Mouse (Mus musculus) urinary bladder, postnatal 0 days (tissue): ENCODE data around the gene Astl. TPM values are rescaled to one million over a fixed set of nuclear protein-coding genes. Genes with fewer than 3 reads are reported as not detected.

Source experiments
- polyA plus RNA-seq: library from polyadenylated mRNA; unstranded; fragments of >200 nt; fragmentation: Nextera tagmentation; extraction: Ambion mirVana; gene quantifications from 2 replicates; pipeline ENCODE4 v1.2.1, GENCODE M21; 2015

Gene Astl
- not detected in 2 replicates for polyA plus RNA-seq

DNA sequence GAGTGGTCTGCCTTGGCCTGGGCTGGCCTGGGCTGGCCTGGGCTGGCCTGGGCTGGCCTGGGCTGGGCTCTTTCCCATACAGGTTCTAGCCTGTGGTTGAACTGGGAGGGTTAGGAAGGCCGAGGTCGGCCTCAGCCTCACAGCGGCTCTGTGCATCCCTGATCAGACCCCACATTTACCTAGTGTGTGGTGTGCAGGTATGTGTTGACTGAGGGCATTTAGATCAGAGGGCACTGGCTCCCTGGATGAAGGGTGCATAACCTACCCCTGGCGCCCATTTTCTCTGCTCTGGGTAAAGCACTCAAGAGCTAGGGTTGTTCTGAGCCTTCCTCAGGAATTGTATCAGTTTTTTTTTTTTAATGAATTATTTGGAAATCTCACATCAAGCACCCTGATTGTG, at the start of gene Astl:
Astl (plus strand) TSS at position 224 of the 400 bp plus-strand sequence.

DNA sequence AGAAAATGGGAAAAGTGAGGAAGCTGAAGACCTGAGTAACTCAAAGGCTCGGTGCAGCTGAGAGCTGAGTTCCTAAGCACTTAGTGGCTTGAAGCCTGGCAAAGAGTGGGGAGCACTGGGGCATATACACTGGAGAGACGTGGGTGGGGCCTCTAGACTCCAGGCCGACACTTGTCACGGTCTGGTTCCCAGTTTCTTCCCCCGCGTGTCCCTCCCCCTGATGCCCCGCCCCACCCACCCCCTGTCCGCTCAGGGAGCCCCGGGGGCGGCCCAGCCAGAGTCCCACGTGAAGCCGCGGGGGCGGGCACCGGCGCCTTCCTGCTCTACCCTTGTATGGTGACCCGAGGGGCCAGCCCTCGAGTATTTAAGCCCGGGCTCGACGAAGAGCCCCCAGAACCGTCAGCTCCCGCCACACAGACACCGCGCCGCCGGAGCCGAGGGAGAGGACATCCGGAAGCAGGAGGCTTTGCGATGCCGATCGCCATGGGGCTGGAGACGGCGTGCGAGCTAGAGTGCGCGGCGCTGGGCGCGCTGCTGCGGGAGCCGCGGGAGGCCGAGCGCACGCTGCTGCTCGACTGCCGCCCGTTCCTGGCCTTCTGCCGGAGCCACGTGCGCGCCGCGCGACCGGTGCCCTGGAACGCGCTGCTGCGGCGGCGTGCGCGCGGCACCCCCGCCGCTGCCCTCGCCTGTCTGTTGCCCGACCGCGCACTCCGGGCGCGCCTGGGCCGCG, 2.5 kb upstream of the Astl start, which contains the start of gene Dusp2:
Dusp2 (plus strand) TSS at position 393 of the 730 bp plus-strand sequence.

DNA sequence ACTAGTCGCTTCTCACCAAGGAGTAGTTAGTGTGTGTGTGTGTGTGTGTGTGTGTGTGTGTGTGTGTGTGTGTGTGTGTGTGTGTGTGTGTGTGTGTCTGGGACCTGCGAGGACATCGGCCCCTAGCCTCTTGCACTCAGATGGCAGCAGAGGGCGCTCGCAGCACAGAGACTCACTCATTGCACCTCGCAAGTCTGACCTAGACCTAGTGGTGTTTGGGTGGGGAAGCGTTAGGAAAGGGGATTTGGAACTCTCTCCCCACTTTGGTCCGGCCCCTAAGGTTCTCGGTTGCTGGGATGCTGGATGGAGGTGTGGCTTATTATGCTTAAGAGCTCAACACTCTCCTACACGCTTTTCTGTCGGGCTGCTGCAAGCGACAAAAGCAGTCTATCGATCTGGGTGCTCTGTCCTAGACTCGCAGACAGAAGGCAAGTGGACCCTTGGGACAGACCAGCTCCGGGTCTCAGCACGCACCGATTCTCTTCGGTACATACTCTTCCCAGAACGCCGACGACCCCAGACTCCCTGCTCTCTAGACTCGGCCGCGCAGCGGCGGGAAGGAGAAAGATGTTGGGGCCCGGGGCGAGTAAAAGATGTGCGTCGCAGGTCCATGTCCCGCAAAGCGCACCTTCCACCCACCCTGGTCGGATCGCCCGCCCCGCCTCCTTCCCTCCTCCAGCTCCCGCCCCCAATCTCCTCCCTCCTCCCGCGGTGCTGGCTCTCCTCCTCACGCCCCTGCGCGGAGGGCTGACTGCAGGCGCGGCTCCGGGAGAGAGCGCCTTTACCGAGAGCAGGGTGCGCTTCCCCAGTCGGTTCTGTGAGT, 24.2 kb downstream of the Astl start, which contains the start of gene Adra2b:
Adra2b (plus strand) TSS at position 750 of the 823 bp plus-strand sequence.

Other genes with a start within 250 kb of the Astl start
- gene Ncaph, start 204.7 kb upstream of the Astl start, polyA plus RNA-seq = 11.2 and 18.5 TPM in 2 replicates
- gene Itpripl1, start 195.2 kb upstream of the Astl start, polyA plus RNA-seq = 28.4 TPM in 2 replicates
- gene 1810024B03Rik, start 130.4 kb upstream of the Astl start, polyA plus RNA-seq = 2.3 and 2.7 TPM in 2 replicates
- gene Snrnp200, start 130.3 kb upstream of the Astl start, polyA plus RNA-seq = 18.9 and 19.8 TPM in 2 replicates
- 36.1 and 42.2 TPM in 2 replicates for gene Ciao1, start 90.8 kb upstream of the Astl start, polyA plus RNA-seq
- 24.2 and 24.4 TPM in 2 replicates for gene Tmem127, start 90.7 kb upstream of the Astl start, polyA plus RNA-seq
- 37.0 and 38.7 TPM in 2 replicates for gene Stard7, start 68.4 kb upstream of the Astl start, polyA plus RNA-seq
- 3.1 and 3.2 TPM in 2 replicates for gene Dusp2, start 2.5 kb upstream of the Astl start, polyA plus RNA-seq
- 0.66 and 0.82 TPM in 2 replicates for gene Adra2b, start 24.6 kb downstream of the Astl start, polyA plus RNA-seq
- gene Gpat2, start 86.6 kb downstream of the Astl start, polyA plus RNA-seq = 0.21 and 0.23 TPM in 2 replicates
- gene Fahd2a, start 105.9 kb downstream of the Astl start, polyA plus RNA-seq = 20.4 and 22.1 TPM in 2 replicates
- 10.5 and 12.3 TPM in 2 replicates for gene Kcnip3, start 183.5 kb downstream of the Astl start, polyA plus RNA-seq
- gene Prom2, start 202.8 kb downstream of the Astl start, polyA plus RNA-seq = 25.0 and 30.1 TPM in 2 replicates
- 2.0 and 2.1 TPM in 2 replicates for gene Zfp661, start 248.5 kb downstream of the Astl start, polyA plus RNA-seq
- 75.0 and 85.2 TPM in 2 replicates for gene Mrps5, start 248.6 kb downstream of the Astl start, polyA plus RNA-seq